Mouse (Mus musculus): ENCODE measurements around the gene D6Ertd527e.

- TF ChIP-seq CTCF (IDR thresholded peaks at IDR 0.05; ENCODE audit: low read depth), result no peak
- no peak for TF ChIP-seq EP300 (IDR thresholded peaks at IDR 0.05; ENCODE audit: low read depth)
Observed at GRCm38 (mm10) chr6:87161391-87162263, 57.1 kb downstream of the D6Ertd527e start.

Measured in liver, postnatal 0 days (tissue).